In genomic region chr1:165763635-165764372, GRCm38 (mm10) we compare ENCODE assay signal across 1 mouse cellular context.
A peak's percentile ranks its signal among the peaks of the same experiment; 100 is the strongest.
TF ChIP-seq lines count a peak whose summit lies in the region.

Creg1 (plus strand) TSS chr1:165763746.

TF ChIP-seq in CH12.LX, 34 proteins besides CTCF, POLR2A, EP300 and RAD21 (continued from another document):
- TF ChIP-seq MAZ (IDR thresholded peaks at IDR 0.05; ENCODE audit: low read depth, low read length), result no peak
- peak; percentile 40; the same call in 1 of the 2 replicates for TF ChIP-seq SIN3A (IDR thresholded peaks at IDR 0.05; ENCODE audit: low read length)
- TF ChIP-seq ZMIZ1 (IDR thresholded peaks at IDR 0.05; ENCODE audit: low read depth, low read length), result peak; percentile 86
- TF ChIP-seq ELF1 (IDR thresholded peaks at IDR 0.05; ENCODE audit: low read depth, low read length), result peak; percentile 59; the same call in 1 of the 2 replicates
- TF ChIP-seq MAX (IDR thresholded peaks at IDR 0.05; ENCODE audit: low read length), result no peak
- TF ChIP-seq IRF4 (IDR thresholded peaks at IDR 0.05; ENCODE audit: low read depth, low read length), result no peak
- no peak for TF ChIP-seq ZNF384 (IDR thresholded peaks at IDR 0.05; ENCODE audit: low read depth, low read length)
- TF ChIP-seq MEF2A (IDR thresholded peaks at IDR 0.05; ENCODE audit: borderline replicate concordance, low read depth, low read length), result no peak; the same call in 1 of the 2 replicates
- no peak for TF ChIP-seq USF2 (conservative IDR thresholded peaks at IDR 0.05; ENCODE audit: low read depth, low read length)
- TF ChIP-seq UBTF (IDR thresholded peaks at IDR 0.05; ENCODE audit: low read depth, low read length), result no peak; the same call in 1 of the 2 replicates
- TF ChIP-seq SMC3 (IDR thresholded peaks at IDR 0.05; ENCODE audit: low read depth, low read length), result no peak
- TF ChIP-seq JUN (IDR thresholded peaks at IDR 0.05; ENCODE audit: insufficient read depth, low read depth, low read length), result no peak
- peak; percentile 51 for TF ChIP-seq NRF1 (IDR thresholded peaks at IDR 0.05; ENCODE audit: low read depth, low read length)
- TF ChIP-seq ZKSCAN1 (IDR thresholded peaks at IDR 0.05; ENCODE audit: borderline replicate concordance, low read depth, low read length), result no peak
- no peak for TF ChIP-seq GABPA (IDR thresholded peaks at IDR 0.05; ENCODE audit: insufficient replicate concordance, low read depth, low read length)
- no peak for TF ChIP-seq MYC (IDR thresholded peaks at IDR 0.05; ENCODE audit: low read depth, low read length)
